Comparison of ENCODE assay signal across 23 mouse cellular contexts in genomic region chr5:102112034-102112433, GRCm38 (mm10). TPM values are rescaled to one million over a fixed set of nuclear protein-coding genes. Genes with fewer than 3 reads are reported as not detected.
DNase-seq lines count a peak whose midpoint lies in the region; ATAC-seq lines count a peak whose summit lies in the region.
"Had no signal": no experiment of that assay in that cellular context is flagged by ENCODE, and none has a peak within 500 bp of the region (broad histone marks: within the 10 kb centered on the region; RNA-seq: fewer than 3 reads in every experiment).

No protein-coding gene starts in this region.

- ATAC-seq in hindbrain, embryonic 16.5 days, result peak; percentile 37
- ATAC-seq in midbrain, embryonic 14.5 days (ENCODE audit: low FRiP score, low TSS enrichment), result no peak
- ATAC-seq in midbrain, embryonic 16.5 days, result 0 out of 2 replicates have a peak, but pooled peaks have one; percentile 32
- 0 out of 2 replicates have a peak, but pooled peaks have one; percentile 23 for ATAC-seq in neural tube, embryonic 14.5 days (ENCODE audit: low read depth)
- ATAC-seq in megakaryocyte progenitor cell, adult 5-6 weeks (replicated peaks; ENCODE audit: poor library complexity), result no peak
- ATAC-seq: CD4-positive, CD25-positive, alpha-beta regulatory T cell, adult 4 months; forebrain, embryonic 13.5 days had no signal

- H3K27me3 ChIP-seq in hindbrain, embryonic 16.5 days (replicated peaks; ENCODE audit: control insufficient read depth, insufficient read depth, low read length), result no peaks in the 10 kb centered on the region
- no peaks in the 10 kb centered on the region for H3K27me3 ChIP-seq in hindbrain, embryonic 10.5 days (ENCODE audit: insufficient read depth, poor library complexity, severe bottlenecking)
- H3K27me3 ChIP-seq in midbrain, embryonic 14.5 days (ENCODE audit: control insufficient read depth, insufficient read depth, low read length), result no peaks in the 10 kb centered on the region
- no peaks in the 10 kb centered on the region for H3K27me3 ChIP-seq in midbrain, embryonic 10.5 days (ENCODE audit: low read depth, poor library complexity, severe bottlenecking)
- no peaks in the 10 kb centered on the region for H3K27me3 ChIP-seq in midbrain, embryonic 16.5 days (ENCODE audit: control insufficient read depth, insufficient read depth, low read depth, low read length)
- no peaks in the 10 kb centered on the region for H3K27me3 ChIP-seq in neural tube, embryonic 14.5 days (ENCODE audit: control insufficient read depth, insufficient read depth, low read length)
- H3K27me3 ChIP-seq: heart, embryonic 12.5 days; heart, embryonic 15.5 days; hindbrain, embryonic 15.5 days had no signal

- no peak overlapping the region for H3K4me3 ChIP-seq in hindbrain, embryonic 16.5 days (ENCODE audit: low read length)
- H3K4me3 ChIP-seq in hindbrain, embryonic 10.5 days, result no peak overlapping the region
- H3K4me3 ChIP-seq in midbrain, embryonic 14.5 days (replicated peaks; ENCODE audit: low read depth, low read length), result no peak overlapping the region
- H3K4me3 ChIP-seq in midbrain, embryonic 10.5 days, result no peak overlapping the region
- no peak overlapping the region for H3K4me3 ChIP-seq in midbrain, embryonic 16.5 days (ENCODE audit: low read depth, low read length)
- no peak overlapping the region for H3K4me3 ChIP-seq in neural tube, embryonic 14.5 days (ENCODE audit: low read depth, low read length)
- H3K4me3 ChIP-seq: forebrain, embryonic 10.5 days; forebrain, embryonic 13.5 days; heart, embryonic 12.5 days; heart, embryonic 15.5 days; hindbrain, embryonic 15.5 days had no signal

- H3K27ac ChIP-seq in hindbrain, embryonic 16.5 days (ENCODE audit: low read depth, low read length), result no peak overlapping the region
- no peak overlapping the region for H3K27ac ChIP-seq in hindbrain, embryonic 10.5 days
- H3K27ac ChIP-seq in midbrain, embryonic 14.5 days (replicated peaks; ENCODE audit: low read depth, low read length), result 0 out of 2 replicates have a peak overlapping the region, but pooled peaks have one; percentile 26
- H3K27ac ChIP-seq in midbrain, embryonic 10.5 days (replicated peaks), result no peak overlapping the region
- no peak overlapping the region for H3K27ac ChIP-seq in midbrain, embryonic 16.5 days (ENCODE audit: low read length)
- 0 out of 2 replicates have a peak overlapping the region, but pooled peaks have one; percentile 35 for H3K27ac ChIP-seq in neural tube, embryonic 14.5 days (ENCODE audit: low read depth, low read length)
- H3K27ac ChIP-seq: forebrain, embryonic 10.5 days; forebrain, embryonic 13.5 days; heart, embryonic 15.5 days had no signal

- H3K4me1 ChIP-seq in hindbrain, embryonic 16.5 days (ENCODE audit: control insufficient read depth, insufficient read depth, low read depth, low read length), result peaks cover 10% of the 10 kb centered on the region; the same call in 1 of the 2 replicates
- peaks cover 12% of the 10 kb centered on the region for H3K4me1 ChIP-seq in hindbrain, embryonic 10.5 days (replicated peaks)
- peaks cover 37% of the 10 kb centered on the region for H3K4me1 ChIP-seq in midbrain, embryonic 14.5 days (ENCODE audit: control insufficient read depth, insufficient read depth, low read length)
- H3K4me1 ChIP-seq in midbrain, embryonic 10.5 days, result peaks cover 26% of the 10 kb centered on the region
- H3K4me1 ChIP-seq in midbrain, embryonic 16.5 days (ENCODE audit: control insufficient read depth, insufficient read depth, low read length), result peaks cover 30% of the 10 kb centered on the region
- H3K4me1 ChIP-seq in neural tube, embryonic 14.5 days (ENCODE audit: control insufficient read depth, insufficient read depth, low read length), result 0 out of 2 replicates have a peak, but pooled peaks cover 12% of the 10 kb centered on the region
- H3K4me1 ChIP-seq: heart, embryonic 15.5 days had no signal

- H3K9ac ChIP-seq in hindbrain, embryonic 16.5 days (ENCODE audit: low read depth, low read length), result no peak overlapping the region
- H3K9ac ChIP-seq in midbrain, embryonic 14.5 days (replicated peaks; ENCODE audit: low read length), result no peak overlapping the region
- H3K9ac ChIP-seq in midbrain, embryonic 16.5 days (ENCODE audit: low read depth, low read length), result no peak overlapping the region
- no peak overlapping the region for H3K9ac ChIP-seq in neural tube, embryonic 14.5 days (replicated peaks; ENCODE audit: low read depth, low read length)
- H3K9ac ChIP-seq: forebrain, embryonic 13.5 days; heart, embryonic 12.5 days; heart, embryonic 15.5 days; hindbrain, embryonic 15.5 days had no signal

- WGBS in hindbrain, embryonic 16.5 days, result 64% methylated on average over 7 of the region's 7 CpGs
- 88% methylated on average over 7 of the region's 7 CpGs for WGBS in hindbrain, embryonic 10.5 days
- WGBS in midbrain, embryonic 14.5 days, result 76% methylated on average over 7 of the region's 7 CpGs
- WGBS in midbrain, embryonic 10.5 days, result 88% methylated on average over 7 of the region's 7 CpGs
- 63% methylated on average over 7 of the region's 7 CpGs for WGBS in midbrain, embryonic 16.5 days
- 72% methylated on average over 7 of the region's 7 CpGs for WGBS in neural tube, embryonic 14.5 days

- H3K9me3 ChIP-seq in hindbrain, embryonic 16.5 days (ENCODE audit: control insufficient read depth, low read length), result no peaks in the 10 kb centered on the region
- H3K9me3 ChIP-seq in hindbrain, embryonic 10.5 days, result no peaks in the 10 kb centered on the region
- no peaks in the 10 kb centered on the region for H3K9me3 ChIP-seq in midbrain, embryonic 14.5 days (ENCODE audit: control insufficient read depth, low read length)
- H3K9me3 ChIP-seq in midbrain, embryonic 10.5 days (replicated peaks), result no peaks in the 10 kb centered on the region
- H3K9me3 ChIP-seq in midbrain, embryonic 16.5 days (replicated peaks; ENCODE audit: control insufficient read depth, low read length, poor library complexity, severe bottlenecking), result no peaks in the 10 kb centered on the region
- H3K9me3 ChIP-seq in neural tube, embryonic 14.5 days (ENCODE audit: control insufficient read depth, low read length), result no peaks in the 10 kb centered on the region
- H3K9me3 ChIP-seq: forebrain, embryonic 10.5 days; forebrain, embryonic 13.5 days; heart, embryonic 12.5 days; heart, embryonic 15.5 days; hindbrain, embryonic 15.5 days had no signal

- H3K36me3 ChIP-seq in hindbrain, embryonic 16.5 days (ENCODE audit: control insufficient read depth, insufficient read depth, low read length), result no peaks in the 10 kb centered on the region
- no peaks in the 10 kb centered on the region for H3K36me3 ChIP-seq in hindbrain, embryonic 10.5 days
- H3K36me3 ChIP-seq in midbrain, embryonic 14.5 days (ENCODE audit: control insufficient read depth, insufficient read depth, low read length), result no peaks in the 10 kb centered on the region
- no peaks in the 10 kb centered on the region for H3K36me3 ChIP-seq in midbrain, embryonic 10.5 days
- no peaks in the 10 kb centered on the region for H3K36me3 ChIP-seq in midbrain, embryonic 16.5 days (ENCODE audit: control insufficient read depth, insufficient read depth, low read length)
- H3K36me3 ChIP-seq in neural tube, embryonic 14.5 days (ENCODE audit: control insufficient read depth, insufficient read depth, low read length), result no peaks in the 10 kb centered on the region
- H3K36me3 ChIP-seq: forebrain, embryonic 10.5 days; heart, embryonic 12.5 days; heart, embryonic 15.5 days; hindbrain, embryonic 15.5 days had no signal

- no peak overlapping the region for H3K4me2 ChIP-seq in hindbrain, embryonic 16.5 days (ENCODE audit: low read length)
- no peak overlapping the region for H3K4me2 ChIP-seq in midbrain, embryonic 14.5 days (ENCODE audit: low read length)
- H3K4me2 ChIP-seq in midbrain, embryonic 16.5 days (ENCODE audit: low read length), result no peak overlapping the region
- H3K4me2 ChIP-seq in neural tube, embryonic 14.5 days (ENCODE audit: low read depth, low read length), result no peak overlapping the region
- H3K4me2 ChIP-seq: forebrain, embryonic 13.5 days; hindbrain, embryonic 15.5 days had no signal

- DNase-seq in hindbrain, embryonic 10.5 days (ENCODE audit: low spot score), result no peak
- DNase-seq in midbrain, embryonic 14.5 days, result no peak
- no peak for DNase-seq in midbrain, embryonic 10.5 days (ENCODE audit: low spot score)
- no peak for DNase-seq in right cerebral cortex, postnatal 25 days
- DNase-seq: adrenal gland, adult 2 months; adrenal gland, postnatal 14 days; cerebellum, adult 11-12 months; cerebellum, adult 8-10 months; cerebellum, postnatal 14 days; gastrocnemius, postnatal 25 days; heart, adult 18-20 months; heart, postnatal 10 days; heart, postnatal 36 days had no signal

RNA-seq across cellular contexts. Expression of gene Wdfy3, which starts 42.3 kb away (rescaled TPM):
- 22.5 and 25.4 TPM in 2 replicates for polyA plus RNA-seq in hindbrain, embryonic 16.5 days (2015; fragmentation: Nextera tagmentation; extraction: Ambion mirVana)
- 19.5 and 24.2 TPM in 2 replicates for polyA plus RNA-seq in hindbrain, embryonic 10.5 days (2016; fragmentation: Nextera tagmentation; extraction: Ambion mirVana)
- 34.5 and 41.5 TPM in 2 replicates for polyA plus RNA-seq in midbrain, embryonic 14.5 days (2014; fragmentation: Nextera tagmentation; extraction: Ambion mirVana)
- polyA plus RNA-seq in midbrain, embryonic 10.5 days (2016; fragmentation: Nextera tagmentation; extraction: Ambion mirVana), result 18.2 and 22.7 TPM in 2 replicates
- 27.0 and 31.1 TPM in 2 replicates for polyA plus RNA-seq in midbrain, embryonic 16.5 days (2015; fragmentation: Nextera tagmentation; extraction: Ambion mirVana)
- polyA plus RNA-seq in neural tube, embryonic 14.5 days (2014; fragmentation: Nextera tagmentation; extraction: Ambion mirVana), result 34.9 and 37.3 TPM in 2 replicates
- 9.5 and 10.9 TPM in 2 replicates for total RNA-seq in megakaryocyte progenitor cell, adult 5-6 weeks (2015)
- total RNA-seq in megakaryocyte progenitor cell, adult 5-6 weeks (2017), result 5.4 and 5.9 TPM in 2 replicates

Comparison
In these comparisons a context has a peak if more than half of its experiments do, and no peak if none do; other contexts are left out.
1. ATAC-seq: peak in hindbrain, embryonic 16.5 days (single experiment), midbrain, embryonic 16.5 days (single experiment) and neural tube, embryonic 14.5 days (single experiment); none in midbrain, embryonic 14.5 days (single experiment) and megakaryocyte progenitor cell, adult 5-6 weeks (single experiment).
2. H3K27ac ChIP-seq: peak in midbrain, embryonic 14.5 days (single experiment) and neural tube, embryonic 14.5 days (single experiment); none in hindbrain, embryonic 16.5 days (single experiment), hindbrain, embryonic 10.5 days (single experiment), midbrain, embryonic 10.5 days (single experiment) and midbrain, embryonic 16.5 days (single experiment).